Mouse (Mus musculus) lung, postnatal 0 days (tissue): ENCODE measurements around the gene Dnajb13.

Source experiments
- CTCF ChIP-seq: IDR thresholded peaks from 2 replicates; pipeline ENCODE4 v1.5.1; 2016; ENCODE audit warnings: antibody characterized with exemption, mild to moderate bottlenecking
- EP300 ChIP-seq: IDR thresholded peaks from 2 replicates; pipeline ENCODE4 v1.6.1; 2016; ENCODE audit warnings: antibody characterized with exemption, mild to moderate bottlenecking, control low read depth

- no peak for TF ChIP-seq CTCF
- peak; percentile 49; the same call in 1 of the 2 replicates for TF ChIP-seq EP300
These were observed 21.7 kb downstream of the Dnajb13 start, which contains the start of gene Ucp2 for GRCm38 (mm10) chr7:100493117-100493483.
